Mouse (Mus musculus) MN1 (cell line): ENCODE measurements at regions not wholly inside any gene's neighbourhood (a gene's known extent, or its start where the extent isn't known, plus 50 kb on each side); places are given as distances from the start of the nearest gene placed in this dataset.
A peak's percentile ranks its signal among the peaks of the same experiment; 100 is the strongest.
"Not testable (repeated sequence)": the region's sequence is repeated elsewhere in the genome, so short reads cannot be mapped to it uniquely, and the experiment has no call there.

ENCODE experiments used
- DNase-seq: peaks from one replicate; pipeline ENCODE4 v3.0.0-alpha.2; 2016; ENCODE audit warnings: low spot score

DNA sequence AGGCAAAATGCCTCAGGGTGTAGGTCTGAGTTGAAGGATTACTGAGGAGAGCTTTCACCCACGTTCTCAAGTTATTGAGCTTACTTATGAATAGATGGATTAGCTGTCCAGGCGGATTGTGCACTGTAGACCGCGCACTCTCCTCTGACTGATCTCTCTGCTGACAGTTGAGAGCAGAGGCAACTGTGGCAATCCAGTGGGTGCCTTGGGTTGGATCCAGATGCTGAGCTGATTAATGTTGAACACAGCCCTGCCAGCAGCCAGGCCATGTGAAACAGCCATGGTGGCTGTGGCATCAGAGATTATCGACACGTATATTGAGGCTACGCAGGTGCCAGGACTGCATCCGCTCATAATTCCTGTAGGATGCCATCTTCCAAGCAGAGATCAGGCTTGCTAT lies 53.6 kb downstream of the Gm10320 start:
- peak; percentile 63 for DNase-seq

DNA sequence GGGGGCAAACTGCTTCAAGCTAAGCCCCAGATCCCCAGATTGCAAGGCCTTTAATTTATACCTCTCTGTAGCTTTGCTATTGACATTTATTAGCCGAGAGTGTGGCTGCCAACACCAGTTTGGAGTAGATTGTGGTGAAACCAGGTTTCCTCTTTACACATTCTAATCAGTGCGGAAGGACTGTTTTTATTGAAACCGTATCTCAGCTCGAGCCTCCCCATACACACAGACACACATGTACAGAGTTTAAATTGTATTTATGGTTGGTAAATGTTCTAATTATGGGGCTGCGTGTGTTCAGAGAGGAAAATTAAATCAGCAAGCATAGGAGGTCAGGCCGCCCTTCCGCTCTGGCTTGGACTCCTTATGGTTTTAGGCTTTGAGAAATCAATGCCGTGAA lies 54.8 kb downstream of the Gm10320 start:
- peak; percentile 95 for DNase-seq

DNA sequence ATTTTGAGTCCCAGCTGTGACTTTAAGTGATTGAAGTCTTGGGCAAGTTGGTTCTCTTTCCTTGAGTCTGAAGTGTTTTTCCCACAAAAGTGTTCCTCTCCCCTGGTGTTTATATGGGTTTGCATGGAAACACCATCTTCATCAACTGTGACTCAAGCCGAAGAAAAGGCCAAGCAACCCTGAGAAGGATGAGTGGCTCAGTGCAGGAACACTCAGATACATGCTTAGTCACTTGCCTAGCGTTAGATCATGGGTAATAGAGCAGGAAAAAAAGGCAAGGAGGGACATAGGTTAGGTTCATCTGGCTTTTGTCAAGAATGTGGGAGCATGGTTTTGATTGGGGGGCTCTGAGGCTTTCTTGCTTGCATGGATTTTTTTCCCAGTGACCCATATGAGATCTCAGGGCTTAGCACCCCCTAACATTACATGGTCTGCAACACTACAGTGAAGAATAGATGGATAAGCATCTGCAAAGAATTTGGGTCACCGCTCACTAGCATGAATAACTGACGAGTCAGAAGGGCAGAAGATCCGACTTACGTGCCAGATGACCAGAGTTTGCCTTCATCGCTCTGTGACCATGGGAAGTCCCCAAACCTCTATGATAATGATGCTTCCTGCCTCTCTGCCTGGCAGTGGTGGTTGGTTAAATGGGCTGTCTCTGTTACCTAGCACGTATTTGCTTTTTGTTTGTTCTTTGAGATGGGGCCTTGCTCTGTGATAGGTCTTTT lies 56.4 kb downstream of the Gm10320 start:
- DNase-seq: no peak

DNA sequence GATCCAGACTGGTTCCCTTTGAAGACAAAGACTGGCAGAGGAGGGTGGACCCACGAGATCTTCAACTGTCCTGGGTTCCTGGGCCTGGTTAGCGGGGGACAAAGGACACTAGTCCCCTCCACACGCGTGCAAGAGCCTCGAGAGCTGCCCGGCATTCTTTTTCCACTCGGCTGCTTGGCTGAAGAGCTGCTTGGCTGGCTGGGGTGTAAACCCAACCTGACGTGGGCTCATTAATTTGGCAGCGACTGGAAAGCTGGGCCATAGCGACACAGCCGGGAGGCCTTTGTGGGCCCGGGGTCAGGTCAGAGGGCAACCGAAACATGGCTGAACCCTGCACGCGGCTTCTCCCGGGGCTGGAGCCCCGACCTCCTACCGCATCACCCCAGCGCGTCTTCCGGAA lies 62.0 kb downstream of the Gm10320 start:
- DNase-seq: no peak

DNA sequence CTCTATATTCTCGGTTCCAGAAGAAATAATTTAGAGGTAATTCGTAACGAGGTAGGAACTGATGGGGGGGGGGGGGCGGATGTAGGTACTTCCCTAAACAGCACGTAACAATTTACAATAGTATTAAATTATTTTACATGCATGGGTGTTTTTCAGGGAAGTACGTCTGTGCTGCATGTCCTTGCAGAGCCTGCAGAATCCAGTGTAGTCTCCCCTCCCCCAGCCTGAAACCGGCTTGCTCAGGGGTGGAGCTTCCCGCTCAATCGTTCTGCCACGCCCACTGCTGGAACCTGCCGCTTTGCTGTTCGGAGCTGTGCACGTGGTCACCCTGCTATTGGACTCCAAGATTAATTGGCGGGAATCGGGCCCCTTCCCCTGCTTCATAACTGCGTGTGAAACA lies 64.1 kb downstream of the Gm10320 start:
- DNase-seq: not testable (repeated sequence)

DNA sequence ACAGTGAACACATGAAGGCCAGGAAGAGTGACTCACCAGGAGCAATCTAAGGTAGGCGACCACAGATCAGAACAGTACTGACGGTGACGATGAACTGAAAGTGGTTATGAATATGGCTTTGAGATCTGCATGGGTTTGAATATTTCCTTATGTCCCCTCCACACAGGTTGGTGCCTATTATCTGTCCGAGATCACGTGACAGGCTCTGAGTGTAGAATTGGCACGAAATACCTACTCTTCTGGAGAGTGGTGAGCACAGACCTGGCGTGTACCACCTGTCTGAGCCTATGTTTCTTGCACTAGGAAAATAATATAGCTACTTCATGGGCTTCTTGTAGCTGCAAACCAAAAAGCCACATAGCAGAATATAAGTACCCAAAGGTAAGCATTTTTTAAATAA lies 66.8 kb downstream of the Gm10320 start:
- no peak for DNase-seq

DNA sequence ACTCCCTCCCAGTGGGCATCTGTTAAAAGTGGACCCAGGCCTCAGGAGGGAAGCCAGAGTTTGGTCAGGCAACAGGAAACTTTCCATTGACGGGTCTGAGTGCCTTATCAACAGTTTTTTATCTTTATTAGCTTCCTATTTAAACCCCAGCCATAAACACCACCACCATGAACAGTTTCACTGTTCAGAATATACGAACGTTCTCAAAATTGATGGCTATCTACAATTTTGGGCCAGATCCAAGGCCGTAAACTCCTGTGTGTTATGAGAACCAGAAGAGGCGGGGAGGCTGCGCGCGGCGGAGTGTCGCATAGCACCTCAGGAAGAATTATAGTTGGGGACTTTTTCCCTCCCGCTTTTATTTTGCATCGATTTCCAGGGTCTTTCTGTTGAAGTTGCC lies 67.8 kb downstream of the Gm10320 start:
- DNase-seq: peak; percentile 75

DNA sequence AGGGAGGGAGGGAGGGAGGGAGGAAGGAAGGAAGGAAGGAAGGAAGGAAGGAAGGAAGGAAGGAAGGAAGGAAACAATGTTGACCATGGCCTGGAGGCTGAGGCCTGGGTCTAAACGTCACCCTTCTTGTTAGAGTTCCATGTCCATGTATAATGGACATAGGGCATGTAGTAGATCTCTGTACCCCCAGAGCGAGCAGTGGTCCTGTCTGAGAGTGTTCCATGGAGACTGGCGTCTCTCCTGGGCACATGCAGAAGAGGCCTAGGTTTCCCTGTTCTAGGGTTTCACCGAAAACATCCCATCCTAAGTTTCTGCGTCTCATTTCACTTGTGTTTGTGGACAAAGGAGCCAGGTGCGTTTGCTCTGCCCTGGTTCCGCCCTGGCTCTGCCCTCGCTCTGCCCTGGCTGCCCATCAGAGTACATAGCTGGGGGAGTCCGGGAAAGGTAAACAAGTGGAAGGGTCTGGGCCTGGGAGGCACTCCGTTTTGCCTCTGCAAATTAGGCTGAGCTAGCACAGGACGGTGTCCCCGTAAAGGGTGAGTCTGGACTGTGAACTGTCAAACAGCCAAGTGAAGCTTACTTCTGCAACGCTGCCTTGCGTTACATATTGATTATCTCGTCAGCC lies 66.5 kb downstream of the Foxd1 start:
- DNase-seq: no peak

DNA sequence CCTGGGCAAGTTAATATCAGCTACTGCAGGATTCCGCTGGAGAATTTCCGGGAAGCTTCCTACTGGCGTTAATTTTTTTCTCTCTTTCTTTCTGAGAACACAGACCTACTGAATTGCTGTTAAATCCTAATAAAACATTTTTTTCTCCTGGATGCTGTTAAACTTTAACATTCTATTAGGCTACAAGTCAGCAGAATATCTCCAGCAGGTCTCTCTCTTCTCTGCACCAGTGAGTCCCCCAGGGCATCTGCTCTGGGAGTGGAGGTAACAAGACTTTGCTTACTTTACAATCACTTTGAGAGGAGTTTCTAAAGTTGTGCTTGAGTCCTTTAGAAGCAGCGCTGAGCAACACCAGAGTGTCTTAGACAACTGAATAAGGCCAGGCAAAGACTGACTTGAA lies 63.7 kb downstream of the Foxd1 start:
- DNase-seq: no peak

DNA sequence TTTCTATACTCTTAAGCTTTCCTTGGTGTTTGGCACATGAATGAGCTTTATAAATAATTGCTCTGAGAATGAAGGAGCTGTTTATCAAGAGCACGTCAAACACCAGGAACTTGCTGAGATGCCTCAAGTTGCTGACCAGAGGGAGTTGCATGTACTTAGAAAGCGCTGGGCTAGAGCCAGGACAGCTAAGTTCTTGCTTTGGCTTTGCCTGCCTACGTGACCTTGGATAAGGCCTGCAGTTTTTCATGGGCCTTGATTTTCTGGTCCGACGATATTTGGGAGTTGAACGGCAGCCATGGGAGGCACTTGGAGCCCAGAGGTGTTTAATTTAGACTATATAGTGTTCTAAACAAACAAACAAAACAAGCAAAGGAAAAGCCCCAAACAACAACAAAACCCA lies 62.4 kb downstream of the Foxd1 start:
- DNase-seq: no peak

DNA sequence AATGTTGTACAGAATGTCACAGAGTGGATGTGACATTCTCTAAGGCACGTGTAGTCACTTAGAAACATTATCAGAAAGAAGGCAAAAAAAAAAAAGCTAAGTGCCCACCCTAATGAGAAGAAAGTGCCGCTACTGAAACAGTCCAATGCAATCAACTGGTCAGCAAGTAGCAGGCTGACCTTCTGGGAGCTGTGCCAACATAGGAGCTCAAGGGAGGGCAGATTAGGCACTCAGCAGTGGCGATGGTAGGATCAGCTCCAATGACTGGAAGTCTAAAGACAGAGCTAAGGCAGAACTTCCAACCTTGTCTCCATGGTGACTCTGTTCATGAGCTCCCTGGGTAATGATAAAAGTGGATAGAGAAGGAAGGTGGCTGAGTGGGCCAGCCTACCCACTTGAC lies 60.8 kb downstream of the Foxd1 start:
- DNase-seq: peak; percentile 91

DNA sequence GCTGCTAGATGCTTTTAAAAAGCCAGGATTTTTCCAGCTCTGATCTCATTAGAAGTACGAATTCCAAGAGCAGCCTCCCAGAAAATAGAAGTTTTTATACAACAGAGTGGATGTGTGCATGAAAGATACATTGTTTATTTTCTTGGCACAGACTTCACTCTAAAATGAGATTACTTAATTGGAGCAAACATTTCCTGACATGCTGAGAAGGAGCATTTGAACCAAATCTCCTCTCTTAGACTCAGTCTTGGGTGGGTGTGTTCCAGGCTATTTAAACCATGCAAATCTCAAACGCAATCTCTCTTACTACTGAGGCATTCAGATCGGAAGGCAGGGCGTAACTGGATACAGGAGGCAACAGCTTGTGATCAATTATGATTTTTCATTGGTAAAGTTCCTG lies 59.2 kb downstream of the Foxd1 start:
- no peak for DNase-seq
